Mouse (Mus musculus) liver, embryonic 14.5 days (tissue): ENCODE results near the gene Lrmda.

ENCODE experiments used
- CTCF ChIP-seq: IDR thresholded peaks from 2 replicates; pipeline ENCODE4 v1.5.1; 2016; ENCODE audit warnings: antibody characterized with exemption, low read depth, control low read depth
- EP300 ChIP-seq: IDR thresholded peaks from 2 replicates; pipeline ENCODE4 v1.6.1; 2016; ENCODE audit warnings: antibody characterized with exemption, low read depth

GRCm38 (mm10) chr14:22679008-22679704, 659.6 kb downstream of the Lrmda start:
- TF ChIP-seq CTCF (no peak), EP300 (no peak)
